Mouse (Mus musculus) left cerebral cortex, postnatal 36 days (tissue): ENCODE data around the gene Shc1. TPM values are rescaled to one million over a fixed set of nuclear protein-coding genes. Genes with fewer than 3 reads are reported as not detected.

Source experiments
- total RNA-seq, 2 experiments: library from RNA; stranded (reverse); gene quantifications; 2 replicates each; pipeline ENCODE4 v1.2.3; 2021

Gene Shc1
- total RNA-seq, 2 experiments from 2014 or later: 10.6 to 16.0 TPM

Other genes with a start within 250 kb of the Shc1 start
- gene Scamp3, start 241.0 kb upstream of the Shc1 start, total RNA-seq: 10 to 100 TPM; 64.0 to 67.2 TPM
- 10 to 100 TPM; 59.3 to 60.3 TPM for gene Fam189b, start 235.3 kb upstream of the Shc1 start, total RNA-seq
- gene Gba, start 215.5 kb upstream of the Shc1 start, total RNA-seq: 10 to 100 TPM; 62.4 to 64.6 TPM
- 10 to 100 TPM; 21.0 to 21.3 TPM for gene Thbs3, start 203.3 kb upstream of the Shc1 start, total RNA-seq
- gene Mtx1, start 191.4 kb upstream of the Shc1 start, total RNA-seq: 10 to 100 TPM; 90.6 to 93.8 TPM
- 1 to 10 TPM in 1 of 2 experiments, under 1 TPM in 1; 0.44 to 1.1 TPM for gene Muc1, start 189.4 kb upstream of the Shc1 start, total RNA-seq
- gene Krtcap2, start 172.5 kb upstream of the Shc1 start, total RNA-seq: 10 to 100 TPM; 59.7 to 64.9 TPM
- gene Trim46, start 172.1 kb upstream of the Shc1 start, total RNA-seq: 10 to 100 TPM; 74.4 to 88.7 TPM
- gene Dpm3, start 159.1 kb upstream of the Shc1 start, total RNA-seq: 10 to 100 TPM; 47.0 to 51.7 TPM
- gene Slc50a1, start 147.9 kb upstream of the Shc1 start, total RNA-seq: 10 to 100 TPM; 34.5 to 39.1 TPM
- gene Efna1, start 137.3 kb upstream of the Shc1 start, total RNA-seq: 1 to 10 TPM; 4.2 to 7.4 TPM
- 10 to 100 TPM; 50.4 to 59.5 TPM for gene Efna3, start 95.5 kb upstream of the Shc1 start, total RNA-seq
- 1 to 10 TPM in 1 of 2 experiments, not detected in 1; 1.2 TPM for gene Efna4, start 80.4 kb upstream of the Shc1 start, total RNA-seq
- gene Adam15, start 68.4 kb upstream of the Shc1 start, total RNA-seq: 100 to 1,000 TPM in 1 of 2 experiments, 10 to 100 TPM in 1; 96.1 to 120 TPM
- gene Dcst2, start 56.5 kb upstream of the Shc1 start, total RNA-seq: under 1 TPM; 0.23 to 0.39 TPM
- gene Dcst1, start 53.2 kb upstream of the Shc1 start, total RNA-seq: not detected
- gene Zbtb7b, start 23.7 kb upstream of the Shc1 start, total RNA-seq: 10 to 100 TPM; 10.9 to 18.6 TPM
- gene Lenep, start 15.7 kb upstream of the Shc1 start, total RNA-seq: 1 to 10 TPM; 4.2 to 5.3 TPM
- 10 to 100 TPM; 31.0 to 32.5 TPM for gene Flad1, start 6.6 kb upstream of the Shc1 start, total RNA-seq
- gene Cks1b, start 60 bp upstream of the Shc1 start, total RNA-seq: 1 to 10 TPM; 2.1 to 2.3 TPM
- gene Pygo2, start 11.8 kb downstream of the Shc1 start, total RNA-seq: 10 to 100 TPM; 53.7 to 61.4 TPM
- gene Pbxip1, start 18.3 kb downstream of the Shc1 start, total RNA-seq: 10 to 100 TPM; 35.2 to 40.6 TPM
- 10 to 100 TPM; 32.9 to 33.1 TPM for gene Pmvk, start 36.1 kb downstream of the Shc1 start, total RNA-seq
- 10 to 100 TPM; 16.4 to 23.5 TPM for gene Kcnn3, start 101.7 kb downstream of the Shc1 start, total RNA-seq